Mouse (Mus musculus) heart, postnatal 36 days (tissue): ENCODE measurements around the gene Rpl6. TPM values are rescaled to one million over a fixed set of nuclear protein-coding genes. Genes with fewer than 3 reads are reported as not detected.

ENCODE experiments used
- DNase-seq, 2 experiments: peaks; one replicate each; pipeline ENCODE4 v3.0.0; 2021 to 2022
- intact Hi-C: fragments of 180-260 bp; cut with DNase I; formaldehyde crosslinking; loops from one replicate; pipeline ENCODE4 v1.15.1; 2025
- total RNA-seq, 2 experiments: library from RNA; stranded (reverse); gene quantifications; 2 replicates each; pipeline ENCODE4 v1.2.3; 2021

Rpl6 gene
- total RNA-seq, 2 experiments from 2014 or later: 519 to 543 TPM

GRCm38 (mm10) chr5:121249693-121250092 is 45.4 kb downstream of the Rpl6 start:
- intact Hi-C loops: no loop called here
- DNase-seq: no peak

- DNase-seq: peak; percentile 38
Measured at GRCm38 (mm10) chr5:121251813-121252212, 47.5 kb downstream of the Rpl6 start.

GRCm38 (mm10) chr5:121253816-121254497 is 49.7 kb downstream of the Rpl6 start:
- intact Hi-C loops: no loop called here
- DNase-seq: no peak

More at GRCm38 (mm10) chr5:121251813-121252212, 47.5 kb downstream of the Rpl6 start:
- intact Hi-C loops: no loop called here

- intact Hi-C loops: no loop called here
- DNase-seq: no peak
Measured at GRCm38 (mm10) chr5:121254977-121255376, 50.7 kb downstream of the Rpl6 start.

Other genes with a start within 250 kb of the Rpl6 start
- gene Rph3a, start 194.4 kb upstream of the Rpl6 start, total RNA-seq: not detected
- gene Ptpn11, start 13.1 kb upstream of the Rpl6 start, total RNA-seq: 100 to 1,000 TPM; 166 to 210 TPM
- 10 to 100 TPM; 21.1 to 24.4 TPM for gene Hectd4, start 15.7 kb downstream of the Rpl6 start, total RNA-seq
- gene Trafd1, start 181.2 kb downstream of the Rpl6 start, total RNA-seq: 10 to 100 TPM; 60.7 to 65.0 TPM
- 10 to 100 TPM; 20.8 to 23.5 TPM for gene Naa25, start 193.5 kb downstream of the Rpl6 start, total RNA-seq
- 10 to 100 TPM; 11.9 to 12.4 TPM for gene Tmem116, start 247.4 kb downstream of the Rpl6 start, total RNA-seq
- 10 to 100 TPM; 71.5 to 78.6 TPM for gene Erp29, start 248.0 kb downstream of the Rpl6 start, total RNA-seq